Mouse (Mus musculus) thymus, adult 2 months (tissue): ENCODE data around the gene Vps37d. TPM values are rescaled to one million over a fixed set of nuclear protein-coding genes. Genes with fewer than 3 reads are reported as not detected.

Experiments
- DNase-seq: peaks from one replicate; pipeline ENCODE4 v3.0.0; 2021
- H3K27ac ChIP-seq: fragments of 200-500 bp; 2 replicates; pipeline ENCODE4 v1.5.1; 2012; ENCODE audit warnings: low read length, control low read depth; ENCODE audit not compliant: control insufficient read depth, insufficient read depth
- H3K27me3 ChIP-seq: fragments of 200-500 bp; 2 replicates; pipeline ENCODE4 v1.6.1; 2012; ENCODE audit warnings: mild to moderate bottlenecking, low read length, moderate library complexity, mixed read lengths; ENCODE audit not compliant: control insufficient read depth, insufficient read depth
- H3K36me3 ChIP-seq: fragments of 200-500 bp; 2 replicates; pipeline ENCODE4 v1.6.1; 2012; ENCODE audit warnings: mild to moderate bottlenecking, low read length, moderate library complexity; ENCODE audit not compliant: control insufficient read depth, insufficient read depth
- H3K4me1 ChIP-seq: fragments of 200-500 bp; replicated peaks from 2 replicates; pipeline ENCODE4 v1.6.1; 2012; ENCODE audit warnings: low read length; ENCODE audit not compliant: control insufficient read depth, insufficient read depth
- H3K4me3 ChIP-seq: fragments of 200-500 bp; 2 replicates; pipeline ENCODE4 v1.5.1; 2012; ENCODE audit warnings: mild to moderate bottlenecking, low read length, control low read depth, moderate library complexity; ENCODE audit not compliant: control insufficient read depth, insufficient read depth
- CTCF ChIP-seq: fragments of 200-500 bp; IDR thresholded peaks from 2 replicates; pipeline ENCODE4 v1.5.1; 2012; ENCODE audit warnings: mild to moderate bottlenecking, control low read depth, low read length, moderate library complexity, borderline replicate concordance; ENCODE audit not compliant: control insufficient read depth, poor library complexity, insufficient read depth; ENCODE audit errors: extremely low read depth
- POLR2A ChIP-seq: fragments of 200-500 bp; IDR thresholded peaks from 2 replicates; pipeline ENCODE4 v1.6.1; 2012; ENCODE audit warnings: mild to moderate bottlenecking, low read length, control low read depth, moderate library complexity; ENCODE audit not compliant: control insufficient read depth, poor library complexity, insufficient read depth; ENCODE audit errors: extremely low read depth
- WGBS: fragments of 180-500 bp; shearing (Covaris S2); methylation state at CpG from one replicate; pipeline ENCODE4 v1.1.7; 2018; 5-methylcytosine and 5-hydroxymethylcytosine counted together
- polyA plus RNA-seq: library from polyadenylated mRNA; depleted of rRNA; stranded (reverse); fragments of >200 nt; gene quantifications from 2 replicates; pipeline ENCODE4 v1.2.3, GENCODE M21; 2012

The Vps37d gene
- polyA plus RNA-seq, 1 experiment: 2.3 TPM

DNA sequence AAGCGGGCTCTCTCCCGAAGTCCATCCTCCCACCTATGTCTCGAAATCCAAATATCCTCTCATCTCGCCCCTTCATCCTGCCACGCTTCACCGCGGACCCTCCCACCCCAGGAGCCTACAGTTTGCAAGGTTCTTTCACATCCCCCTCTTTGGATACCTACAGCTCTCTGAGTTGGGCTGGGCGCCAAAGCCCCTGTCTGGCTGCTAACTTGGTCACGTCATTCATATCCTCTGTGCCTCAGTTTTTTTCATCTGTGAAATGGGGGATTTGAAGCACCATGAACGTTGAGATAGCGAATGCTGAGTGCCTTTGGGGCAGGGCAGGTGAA is 380 bp upstream of the Vps37d start:
- TF ChIP-seq CTCF (no peak), POLR2A (no peak)
- no peaks in the 10 kb centered on the region; the same call in 1 of the 2 replicates for H3K27me3 ChIP-seq
- WGBS: 5% methylated on average over 11 of the region's 11 CpGs

DNA sequence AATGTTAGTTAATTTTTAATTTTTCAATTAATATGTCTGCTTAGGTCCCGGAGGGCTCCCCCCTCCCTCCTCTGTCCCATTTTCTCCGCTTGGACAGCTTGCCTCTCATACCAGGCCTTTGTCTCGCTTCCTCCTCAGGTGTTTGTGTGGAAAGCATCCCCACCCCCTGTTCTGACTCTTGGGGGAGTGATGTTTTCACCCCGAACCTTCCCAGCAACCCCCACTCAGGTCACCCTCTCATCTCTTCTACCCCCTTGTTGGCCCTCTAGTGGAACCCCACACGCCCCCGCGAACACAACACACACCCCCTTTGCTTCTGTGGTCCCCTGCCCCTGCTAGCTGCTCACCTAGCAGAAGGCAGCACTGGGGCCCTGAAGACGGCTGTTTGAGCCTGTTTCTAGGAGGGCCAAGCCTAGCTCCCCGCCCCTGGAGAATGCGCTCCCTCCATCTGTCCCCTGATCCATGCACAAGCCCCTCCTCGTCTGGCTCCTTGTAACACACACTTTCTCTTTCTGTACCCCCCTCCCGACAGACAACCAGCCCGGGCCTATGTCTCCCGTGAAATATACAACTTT is 1.0 kb downstream of the Vps37d start:
- DNase-seq: no peak
- Histone ChIP-seq H3K27me3 (no peaks in the 10 kb centered on the region; the same call in 1 of the 2 replicates), H3K4me3 (no peak overlapping the region), H3K36me3 (no peaks in the 10 kb centered on the region), H3K27ac (no peak overlapping the region), H3K4me1 (peaks cover 8% of the 10 kb centered on the region)
- TF ChIP-seq POLR2A (no peak), CTCF (no peak)
- 66% methylated on average over 14 of the region's 14 CpGs for WGBS

More for the DNA sequence above, 380 bp upstream of the Vps37d start:
- Histone ChIP-seq H3K27ac (no peak overlapping the region), H3K4me3 (peak overlapping the region; percentile 15; the same call in 1 of the 2 replicates), H3K36me3 (no peaks in the 10 kb centered on the region), H3K4me1 (peaks cover 8% of the 10 kb centered on the region)
- no peak for DNase-seq

DNA sequence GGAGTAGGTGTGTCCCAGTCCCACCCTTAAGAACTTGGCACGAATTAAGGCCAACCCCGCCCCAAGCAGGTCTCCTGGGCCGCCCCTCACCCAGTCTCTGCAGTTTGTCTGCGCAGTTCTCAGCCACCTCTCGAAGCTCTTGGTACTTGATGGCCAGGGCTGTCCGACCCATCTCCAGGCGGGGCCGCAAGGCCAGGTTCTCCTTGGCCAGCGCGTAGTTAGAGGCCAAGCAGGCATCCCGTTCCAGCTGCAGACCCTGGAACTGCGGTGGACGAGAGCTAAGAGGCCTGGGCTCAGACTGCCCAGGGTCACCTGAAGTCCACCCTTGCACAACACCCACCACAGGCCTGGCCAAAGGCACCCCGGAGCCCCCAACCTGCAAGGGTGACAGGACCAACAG is 1.7 kb downstream of the Vps37d start:
- no peak overlapping the region for H3K4me3 ChIP-seq
- peaks cover 8% of the 10 kb centered on the region for H3K4me1 ChIP-seq
- DNase-seq: no peak
- WGBS: 95% methylated on average over 14 of the region's 14 CpGs
- H3K27me3 ChIP-seq: no peaks in the 10 kb centered on the region; the same call in 1 of the 2 replicates
- no peaks in the 10 kb centered on the region for H3K36me3 ChIP-seq
- no peak for TF ChIP-seq POLR2A
- TF ChIP-seq CTCF: no peak
- H3K27ac ChIP-seq: no peak overlapping the region

DNA sequence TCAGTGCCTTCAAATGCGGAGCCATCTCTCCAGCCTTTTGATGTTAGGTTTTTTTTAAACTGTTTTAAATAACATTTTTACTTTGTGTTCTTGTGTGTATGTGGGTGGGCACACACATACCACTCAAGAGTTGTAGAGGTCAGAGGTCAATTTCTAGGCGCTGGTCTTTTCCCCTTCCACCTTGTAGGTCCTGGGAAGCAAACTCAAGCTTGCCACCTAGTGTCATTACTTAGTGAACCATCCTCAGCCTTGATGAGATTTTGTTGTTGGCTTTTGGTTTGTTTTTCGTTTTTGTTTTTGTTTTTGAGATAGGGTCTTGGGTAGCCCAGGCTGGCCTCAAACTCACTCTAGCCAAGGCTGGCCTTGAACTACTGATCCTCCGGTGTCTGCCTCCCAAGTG is 2.4 kb downstream of the Vps37d start:
- TF ChIP-seq CTCF (no peak), POLR2A (no peak)
- no peaks in the 10 kb centered on the region for H3K36me3 ChIP-seq
- peaks cover 8% of the 10 kb centered on the region for H3K4me1 ChIP-seq
- DNase-seq: no peak
- no peaks in the 10 kb centered on the region; the same call in 1 of the 2 replicates for H3K27me3 ChIP-seq
- H3K27ac ChIP-seq: no peak overlapping the region
- 70% methylated on average over 4 of the region's 4 CpGs for WGBS
- H3K4me3 ChIP-seq: no peak overlapping the region

GRCm38 (mm10) chr5:135073349-135074150 is 4.5 kb downstream of the Vps37d start:
- Histone ChIP-seq H3K27ac (no peak overlapping the region), H3K27me3 (no peaks in the 10 kb centered on the region; the same call in 1 of the 2 replicates), H3K36me3 (no peaks in the 10 kb centered on the region), H3K4me1 (peaks cover 8% of the 10 kb centered on the region), H3K4me3 (no peak overlapping the region)
- DNase-seq: no peak
- TF ChIP-seq POLR2A (no peak), CTCF (no peak)
- 82% methylated on average over 26 of the region's 26 CpGs for WGBS

GRCm38 (mm10) chr5:135072720-135073119 is 5.3 kb downstream of the Vps37d start:
- H3K4me1 ChIP-seq: peaks cover 3% of the 10 kb centered on the region
- no peak for DNase-seq
- H3K27ac ChIP-seq: no peak overlapping the region
- H3K36me3 ChIP-seq: no peaks in the 10 kb centered on the region
- no peaks in the 10 kb centered on the region; the same call in 1 of the 2 replicates for H3K27me3 ChIP-seq
- 93% methylated on average over 6 of the region's 6 CpGs for WGBS
- TF ChIP-seq POLR2A (no peak), CTCF (no peak)
- H3K4me3 ChIP-seq: no peak overlapping the region
